Mouse (Mus musculus): ENCODE data around the gene Mphosph10.

The Mphosph10 gene

GRCm38 (mm10) chr7:64392122-64392818 lies at the start of gene Mphosph10, which contains the start of gene Mcee:
Mphosph10 (minus strand) TSS chr7:64392268.
Mcee (plus strand) TSS chr7:64392607.
- peak; percentile 95 for DNase-seq (ENCODE audit: low spot score)

- no peak for DNase-seq (ENCODE audit: low spot score)
Measured at GRCm38 (mm10) chr7:64440519-64440918, 48.5 kb upstream of the Mphosph10 start.

GRCm38 (mm10) chr7:64439595-64440518 lies 47.8 kb upstream of the Mphosph10 start:
- DNase-seq (ENCODE audit: low spot score), result no peak

- DNase-seq (ENCODE audit: low spot score), result no peak
Measured at GRCm38 (mm10) chr7:64424861-64425260, 32.8 kb upstream of the Mphosph10 start.

- DNase-seq (ENCODE audit: low spot score), result no peak
Measured at GRCm38 (mm10) chr7:64403989-64404388, 11.9 kb upstream of the Mphosph10 start.

- DNase-seq (ENCODE audit: low spot score), result no peak
Measured at GRCm38 (mm10) chr7:64402452-64402851, 10.4 kb upstream of the Mphosph10 start.

GRCm38 (mm10) chr7:64400725-64401124 lies 8.7 kb upstream of the Mphosph10 start:
- peak; percentile 43 for DNase-seq (ENCODE audit: low spot score)

GRCm38 (mm10) chr7:64392819-64393151 lies 717 bp upstream of the Mphosph10 start:
- no peak for DNase-seq (ENCODE audit: low spot score)

- DNase-seq (ENCODE audit: low spot score), result no peak
Measured at GRCm38 (mm10) chr7:64391479-64391878, 589 bp downstream of the Mphosph10 start.

- peak; percentile 83 for DNase-seq (ENCODE audit: low spot score)
Measured at GRCm38 (mm10) chr7:64373830-64374562, 18.1 kb downstream of the Mphosph10 start, which contains the start of gene Fan1. Fan1 (minus strand) TSS chr7:64374095.

- DNase-seq (ENCODE audit: low spot score), result no peak
Measured at GRCm38 (mm10) chr7:64373147-64373829, 18.8 kb downstream of the Mphosph10 start.

GRCm38 (mm10) chr7:64371940-64372878 lies 19.9 kb downstream of the Mphosph10 start:
- no peak for DNase-seq (ENCODE audit: low spot score)

GRCm38 (mm10) chr7:64369841-64370240 lies 22.2 kb downstream of the Mphosph10 start:
- peak; percentile 78 for DNase-seq (ENCODE audit: low spot score)

- DNase-seq (ENCODE audit: low spot score), result no peak
Measured at GRCm38 (mm10) chr7:64365863-64366262, 26.2 kb downstream of the Mphosph10 start.

- no peak for DNase-seq (ENCODE audit: low spot score)
Measured at GRCm38 (mm10) chr7:64360586-64360945, 31.5 kb downstream of the Mphosph10 start.

GRCm38 (mm10) chr7:64359943-64360585 lies 32.0 kb downstream of the Mphosph10 start:
- DNase-seq (ENCODE audit: low spot score), result no peak

- DNase-seq (ENCODE audit: low spot score), result no peak
Measured at GRCm38 (mm10) chr7:64358666-64359065, 33.4 kb downstream of the Mphosph10 start.

- no peak for DNase-seq (ENCODE audit: low spot score)
Measured at GRCm38 (mm10) chr7:64357405-64357804, 34.7 kb downstream of the Mphosph10 start.

- DNase-seq (ENCODE audit: low spot score), result no peak
Measured at GRCm38 (mm10) chr7:64356661-64357060, 35.4 kb downstream of the Mphosph10 start.

GRCm38 (mm10) chr7:64354206-64354605 lies 37.9 kb downstream of the Mphosph10 start:
- no peak for DNase-seq (ENCODE audit: low spot score)
